Mouse (Mus musculus) c-Kit-positive CD71-negative TER-119-negative erythroid progenitor cells, embryonic 14.5 days (primary cell): ENCODE measurements around the gene Arf4.
"Not testable (repeated sequence)": the region's sequence is repeated elsewhere in the genome, so short reads cannot be mapped to it uniquely, and the experiment has no call there.

Source experiments
- DNase-seq: peaks from one replicate; pipeline ENCODE4 v3.0.0-alpha.2; 2013; ENCODE audit warnings: low read depth

The Arf4 gene

GRCm38 (mm10) chr14:26662488-26662887 lies 24.6 kb downstream of the Arf4 start:
- DNase-seq = no peak

- no peak for DNase-seq
These were observed 26.0 kb downstream of the Arf4 start for GRCm38 (mm10) chr14:26663851-26664250.

- DNase-seq = no peak
These were observed 30.1 kb downstream of the Arf4 start for GRCm38 (mm10) chr14:26667991-26668370.

- DNase-seq = peak; percentile 28
These were observed 30.8 kb downstream of the Arf4 start for GRCm38 (mm10) chr14:26668371-26669291.

- DNase-seq = peak; percentile 87
These were observed 31.6 kb downstream of the Arf4 start, which contains the start of gene Pde12 for GRCm38 (mm10) chr14:26669292-26670073. Gene Pde12, minus strand, starts transcription at chr14:26669883.

GRCm38 (mm10) chr14:26670964-26671363 lies 33.1 kb downstream of the Arf4 start:
- DNase-seq = no peak

GRCm38 (mm10) chr14:26671870-26672615 lies 34.2 kb downstream of the Arf4 start:
- not testable (repeated sequence) for DNase-seq

GRCm38 (mm10) chr14:26674476-26675169 lies 36.7 kb downstream of the Arf4 start:
- DNase-seq = not testable (repeated sequence)

GRCm38 (mm10) chr14:26675371-26675770 lies 37.5 kb downstream of the Arf4 start:
- DNase-seq = no peak

GRCm38 (mm10) chr14:26675791-26676190 lies 37.9 kb downstream of the Arf4 start:
- peak; percentile 43 for DNase-seq

GRCm38 (mm10) chr14:26690727-26691126 lies 52.9 kb downstream of the Arf4 start:
- no peak for DNase-seq

- no peak for DNase-seq
These were observed 53.5 kb downstream of the Arf4 start for GRCm38 (mm10) chr14:26691363-26691762.

- no peak for DNase-seq
These were observed 55.1 kb downstream of the Arf4 start, which contains the start of gene Dnah12 for GRCm38 (mm10) chr14:26692974-26693373. Gene Dnah12, plus strand, starts transcription at chr14:26693274.

GRCm38 (mm10) chr14:26697912-26698311 lies 60.0 kb downstream of the Arf4 start:
- DNase-seq = peak; percentile 29

- not testable (repeated sequence) for DNase-seq
These were observed 67.4 kb downstream of the Arf4 start for GRCm38 (mm10) chr14:26705246-26705645.
